Mouse (Mus musculus) hindlimb bud, embryonic 11.5 days (tissue): ENCODE data around the gene Myh6.
"Not testable (repeated sequence)": the region's sequence is repeated elsewhere in the genome, so short reads cannot be mapped to it uniquely, and the experiment has no call there.

Source experiments
- DNase-seq: peaks from one replicate; pipeline ENCODE4 v3.0.0-alpha.2; 2012; ENCODE audit warnings: low read depth, low spot score; ENCODE audit errors: extremely low spot score

Gene Myh6

DNA sequence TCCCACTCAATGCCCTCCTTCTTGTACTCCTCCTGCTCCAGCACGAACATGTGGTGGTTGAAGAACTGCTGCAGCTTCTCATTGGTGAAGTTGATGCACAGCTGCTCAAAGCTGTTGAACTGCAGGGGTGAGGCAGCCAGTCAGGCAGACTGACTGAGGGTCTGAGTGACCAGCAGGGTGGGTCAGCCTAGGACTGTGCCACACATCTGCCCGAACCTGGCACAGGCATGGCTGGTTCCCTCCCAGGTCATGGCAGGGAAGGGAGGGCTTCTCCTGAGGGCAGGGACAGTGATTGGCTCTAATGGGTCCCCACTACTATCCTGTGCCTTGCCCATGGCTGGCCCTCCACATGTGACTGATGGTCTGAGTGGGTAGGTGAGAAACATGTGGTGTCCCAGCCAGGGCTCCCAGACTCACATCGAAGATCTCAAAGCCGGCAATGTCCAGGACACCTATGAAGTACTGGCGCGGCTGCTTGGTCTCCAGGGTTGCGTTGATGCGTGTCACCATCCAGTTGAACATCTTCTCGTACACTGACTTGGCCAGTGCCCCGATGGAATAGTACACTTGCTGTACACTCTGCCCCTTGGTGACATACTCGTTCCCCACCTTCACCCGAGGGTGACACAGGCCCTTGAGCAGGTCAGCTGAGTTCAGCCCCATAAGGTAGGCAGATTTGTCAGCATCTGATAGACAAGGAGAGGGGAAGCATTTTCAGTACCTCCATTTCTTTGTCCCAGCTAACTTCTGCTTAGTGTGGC lies 6.7 kb downstream of the Myh6 start:
- not testable (repeated sequence) for DNase-seq

DNA sequence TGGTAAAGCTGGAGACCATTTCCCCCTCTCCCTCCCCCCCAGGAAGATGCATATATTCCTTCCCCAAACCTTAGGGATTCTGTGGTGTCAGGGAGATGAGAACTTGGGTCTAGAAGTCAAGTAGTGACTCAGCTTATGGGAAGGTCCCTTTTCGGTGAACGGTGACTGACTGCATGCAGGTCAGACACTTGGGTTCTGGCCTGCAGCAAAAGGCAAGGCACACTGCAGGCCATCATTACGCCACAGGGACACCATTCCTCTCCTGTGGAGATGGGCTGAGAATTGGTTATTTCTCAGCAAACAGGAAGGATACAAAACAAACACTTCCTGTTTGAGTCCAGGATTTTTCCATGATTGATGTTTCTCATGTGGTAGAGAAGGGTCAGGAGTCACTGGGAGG lies 7.5 kb downstream of the Myh6 start:
- DNase-seq = no peak

DNA sequence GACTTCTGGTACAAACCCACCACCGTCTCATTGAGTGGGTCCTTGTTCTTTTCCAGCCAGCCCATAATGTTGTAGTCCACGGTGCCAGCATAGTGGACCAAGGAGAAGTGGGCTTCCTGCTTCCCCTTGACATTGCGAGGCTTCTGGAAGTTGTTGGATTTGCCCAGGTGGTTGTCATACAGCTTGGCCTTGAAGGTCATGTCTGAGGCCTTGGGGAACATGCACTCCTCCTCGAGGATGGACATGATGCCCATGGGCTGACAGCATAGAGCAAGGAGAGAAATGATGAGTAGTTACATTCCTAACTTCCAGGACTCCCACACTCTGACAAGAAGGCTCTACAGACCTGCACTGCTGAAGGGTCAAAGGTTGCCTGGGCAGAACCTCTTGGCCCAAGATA lies 8.2 kb downstream of the Myh6 start:
- DNase-seq = no peak

DNA sequence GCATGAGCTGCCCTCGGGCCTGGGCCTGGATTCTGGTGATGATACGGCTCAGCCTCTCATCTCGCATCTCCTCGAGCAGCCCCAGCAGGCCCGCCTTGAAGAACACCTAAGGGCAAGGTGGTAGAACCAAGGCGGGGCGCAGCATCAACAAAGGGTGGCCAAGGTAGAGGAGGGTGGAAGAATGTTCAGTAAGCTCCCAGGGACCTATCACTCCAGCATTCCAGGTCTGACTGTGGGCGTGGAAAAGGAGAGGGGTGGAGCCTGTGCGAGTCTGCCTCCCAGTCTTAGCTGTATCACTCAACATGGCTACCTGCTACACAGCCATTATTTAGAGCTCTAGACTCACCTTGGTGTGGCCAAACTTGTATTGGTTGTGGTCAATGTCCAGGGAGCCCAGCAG lies 10.2 kb downstream of the Myh6 start:
- no peak for DNase-seq

DNA sequence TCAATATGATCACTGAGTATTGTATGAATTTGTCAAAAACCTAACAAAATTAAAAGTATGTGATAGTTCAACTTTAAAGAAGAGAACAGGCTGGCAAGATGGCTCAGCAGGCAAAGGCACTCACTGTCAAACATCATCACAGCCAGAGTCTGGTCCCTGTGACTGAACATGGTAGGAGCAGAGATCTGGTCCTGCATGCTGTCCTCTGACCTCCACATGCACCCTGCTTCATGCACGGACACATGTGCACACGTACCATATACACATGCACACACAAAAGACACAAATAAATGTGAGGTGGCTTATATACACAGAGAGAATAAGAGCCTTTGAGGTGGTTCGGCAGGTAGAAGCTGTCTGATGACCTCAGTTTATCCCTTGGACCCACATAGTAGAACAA lies 11.2 kb downstream of the Myh6 start:
- DNase-seq = no peak

DNA sequence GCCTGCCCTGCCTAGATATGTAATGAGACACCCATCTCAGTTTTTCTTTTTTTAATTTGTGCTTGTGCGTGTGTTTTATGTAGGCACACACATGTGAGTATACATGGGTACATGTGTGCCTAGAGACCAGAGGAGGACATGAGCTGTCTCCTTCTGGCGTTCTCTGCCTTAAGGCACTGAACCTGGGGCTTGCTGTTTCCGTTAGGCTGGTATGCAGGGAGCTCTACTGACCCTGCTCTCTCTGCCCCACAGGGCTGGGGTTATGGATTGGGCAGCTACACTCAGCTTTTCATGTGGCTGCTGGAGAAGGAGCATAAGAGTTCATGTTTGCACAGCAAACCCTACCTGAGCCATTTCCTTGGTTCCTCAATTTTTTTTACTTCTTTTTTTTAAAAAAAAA lies 12.3 kb downstream of the Myh6 start:
- DNase-seq = no peak

DNA sequence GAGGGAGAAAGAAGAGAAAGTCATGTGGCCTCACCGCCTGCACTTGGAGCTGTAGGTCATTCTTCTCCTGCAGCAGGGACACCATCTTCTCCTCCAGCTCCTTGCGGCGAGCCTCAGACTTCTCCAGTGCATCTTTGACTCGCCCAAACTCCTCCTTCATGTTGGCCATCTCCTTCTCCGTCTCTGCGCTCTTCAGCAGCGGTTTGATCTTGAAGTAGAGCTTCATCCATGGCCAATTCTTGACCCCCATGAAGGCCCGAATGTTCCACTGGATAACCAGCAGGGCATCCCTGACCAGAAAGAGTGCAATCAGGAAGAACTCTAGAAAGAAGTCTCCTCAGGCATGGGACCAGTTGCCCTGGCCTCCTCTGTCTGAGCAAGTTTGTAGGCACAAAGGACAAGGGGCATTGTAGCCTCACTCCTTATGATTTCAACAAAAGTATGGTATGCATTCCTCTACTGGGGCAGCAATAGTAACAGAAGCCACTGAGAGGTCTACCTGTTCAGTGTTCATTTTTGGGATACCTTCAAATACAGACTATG lies 13.0 kb downstream of the Myh6 start:
- DNase-seq = no peak

DNA sequence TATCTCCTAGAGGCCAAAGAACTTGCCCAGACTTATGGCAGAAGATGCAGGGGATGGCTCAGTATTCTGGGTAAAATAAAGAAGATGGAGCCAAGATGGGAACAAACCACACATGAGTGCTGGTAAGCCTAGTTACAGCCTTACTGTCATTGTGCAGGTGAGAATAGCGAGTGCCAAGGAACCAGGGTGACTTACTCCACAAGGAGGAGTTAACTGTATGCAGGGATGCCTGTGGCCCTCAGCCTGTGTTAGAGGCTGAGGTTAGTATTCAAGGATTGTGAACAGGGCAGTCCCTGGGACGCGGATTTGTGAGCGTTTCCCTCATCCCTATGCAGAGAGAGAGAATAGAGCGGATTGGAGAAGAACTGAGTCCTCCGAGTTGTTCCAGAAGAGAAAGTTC lies 15.1 kb downstream of the Myh6 start:
- DNase-seq = no peak

DNA sequence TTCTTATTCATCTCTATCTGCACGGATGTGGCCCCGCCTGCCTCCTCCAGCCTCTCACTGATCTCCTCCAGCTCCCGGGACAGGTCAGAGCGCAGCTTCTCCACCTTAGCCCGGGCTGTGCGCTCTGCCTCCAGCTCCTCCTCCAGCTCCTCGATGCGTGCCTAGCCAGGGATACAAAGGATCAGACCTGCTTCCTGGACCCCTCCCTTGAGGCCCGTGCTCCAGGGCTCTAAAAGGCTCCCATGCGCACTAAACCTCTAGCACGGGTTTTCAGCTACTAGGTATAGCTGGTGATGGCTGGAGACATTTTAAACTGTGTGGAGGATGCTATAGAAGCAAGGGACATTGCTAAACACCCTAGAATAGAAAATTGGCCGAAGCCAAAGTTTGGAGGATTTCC lies 16.2 kb downstream of the Myh6 start:
- DNase-seq = no peak

DNA sequence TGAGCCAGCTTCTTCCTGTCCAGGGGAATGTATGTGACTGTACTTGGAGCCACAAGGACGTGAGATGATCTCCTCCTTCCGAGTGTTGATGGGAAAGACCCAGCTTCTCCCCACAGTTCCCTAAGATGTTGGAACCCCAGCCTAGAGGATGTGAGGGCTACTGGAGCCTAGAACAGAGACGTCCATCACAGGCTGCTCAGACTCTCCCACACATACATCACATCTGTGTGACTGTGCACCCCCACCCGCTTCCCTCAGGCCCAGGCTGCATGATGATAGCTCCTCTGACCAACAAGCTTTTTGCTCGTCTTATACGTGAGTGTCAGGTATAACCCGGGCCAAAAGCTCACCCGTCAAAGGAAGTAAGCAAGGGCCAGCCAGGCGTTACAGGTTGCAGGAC lies 17.9 kb downstream of the Myh6 start:
- DNase-seq = no peak

DNA sequence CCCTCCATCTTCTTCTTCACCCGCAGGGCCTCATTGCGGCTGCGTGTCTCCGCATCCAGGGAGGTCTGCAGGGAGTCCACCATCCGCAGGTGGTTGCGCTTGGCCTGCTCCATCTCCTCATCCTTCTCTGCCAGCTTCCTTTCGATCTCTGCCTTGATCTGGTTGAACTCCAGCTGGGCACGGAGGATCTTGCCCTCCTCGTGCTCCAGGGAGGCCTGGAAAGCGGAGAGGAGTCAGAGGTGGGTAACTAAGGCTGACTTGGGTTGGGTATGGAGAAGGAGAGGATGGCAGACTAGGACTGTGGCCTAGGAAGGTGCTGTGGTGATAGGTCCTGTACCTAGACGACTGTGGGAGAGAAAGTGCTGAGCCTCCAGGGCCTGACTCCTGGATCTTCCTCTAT lies 19.7 kb downstream of the Myh6 start:
- DNase-seq = not testable (repeated sequence)

DNA sequence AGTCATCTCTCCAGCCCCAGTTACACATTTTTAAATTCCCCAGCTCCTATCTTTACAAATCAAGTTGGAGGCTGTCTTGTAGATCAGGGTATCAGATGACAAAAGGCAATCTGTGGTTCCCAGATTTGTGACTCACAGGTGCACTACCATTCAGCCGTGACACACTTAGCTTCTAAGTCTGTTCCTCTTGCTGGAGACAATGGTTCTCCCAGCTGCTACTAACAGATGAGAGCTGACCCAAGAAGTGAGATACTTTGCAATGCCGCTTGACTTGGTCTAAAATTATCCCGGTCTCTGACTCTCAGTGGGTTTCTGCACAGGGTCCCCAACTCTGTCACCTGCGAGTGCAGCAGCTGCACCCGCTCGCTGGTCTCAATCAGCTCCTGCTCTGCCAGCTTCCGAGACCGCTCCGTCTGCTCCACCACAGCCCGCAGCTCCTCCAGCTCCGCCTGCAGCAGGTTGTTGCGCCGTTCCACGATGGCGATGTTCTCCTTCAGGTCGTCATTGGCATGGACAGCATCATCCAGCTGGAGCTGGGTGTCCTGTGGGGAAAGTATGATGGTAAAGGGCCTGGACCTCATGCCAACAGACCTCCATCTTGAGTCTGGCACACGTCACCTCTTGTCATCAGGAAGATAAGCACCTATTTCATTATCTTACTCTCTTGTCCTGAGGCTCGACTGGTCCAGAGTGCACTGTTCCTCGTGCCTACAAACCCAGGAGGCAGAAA lies 20.6 kb downstream of the Myh6 start:
- DNase-seq = no peak

DNA sequence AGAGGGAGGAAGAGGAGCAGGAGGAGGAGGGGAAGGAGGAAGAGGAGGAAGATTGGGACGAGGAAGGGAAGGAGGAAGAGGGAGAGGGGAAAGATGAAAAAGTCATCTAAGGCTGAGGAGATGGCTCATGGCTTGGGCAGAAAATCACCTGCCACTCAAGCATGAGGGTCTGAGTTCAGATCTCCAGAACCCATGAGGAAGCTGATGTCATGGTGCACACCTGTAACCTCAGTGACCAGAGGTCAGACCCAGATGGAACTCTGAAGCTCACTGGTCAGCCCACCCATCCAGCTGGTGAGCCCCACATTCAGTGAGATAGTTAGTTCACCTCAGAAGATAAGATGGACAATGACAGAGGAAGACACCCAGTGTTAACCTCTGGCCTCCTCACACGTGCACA lies 21.8 kb downstream of the Myh6 start:
- no peak for DNase-seq

DNA sequence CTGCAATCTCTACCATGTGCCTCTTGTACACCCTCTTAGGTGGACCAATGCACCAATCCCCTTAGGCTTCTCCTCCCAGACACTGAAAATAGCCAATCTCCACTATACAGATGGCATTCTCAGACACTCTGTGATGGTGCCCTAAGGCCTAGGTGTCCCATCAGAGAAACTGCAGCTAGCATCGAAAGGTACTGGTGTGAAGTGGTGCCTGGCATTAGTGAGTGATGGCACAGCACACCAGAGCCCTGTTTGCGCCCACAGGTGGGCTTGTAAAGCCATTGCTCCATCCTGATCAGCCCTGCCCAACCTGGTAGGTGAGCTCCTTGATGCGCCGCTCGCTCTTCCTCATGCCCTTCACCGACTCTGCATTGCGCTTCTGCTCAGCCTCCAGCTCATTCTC lies 22.8 kb downstream of the Myh6 start:
- no peak for DNase-seq

DNA sequence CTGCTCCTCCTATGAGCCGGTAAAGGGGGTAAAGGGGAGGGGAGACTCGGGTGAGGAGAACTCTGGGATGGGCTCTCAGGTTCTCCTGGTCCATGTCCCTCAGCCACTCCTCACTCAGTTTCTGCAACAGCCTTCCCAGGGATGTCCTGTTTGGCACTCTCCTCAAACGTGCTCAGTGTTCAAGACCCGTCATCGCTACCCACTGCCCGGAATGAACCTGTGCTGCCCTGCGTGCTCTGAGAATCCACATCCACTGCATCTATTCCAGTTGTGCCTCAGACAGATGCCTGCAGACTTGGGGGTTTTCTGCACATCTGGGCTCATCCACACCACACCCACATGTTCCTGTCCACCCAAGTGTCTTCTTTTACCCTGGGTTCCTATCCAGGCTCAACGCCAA lies 24.2 kb downstream of the Myh6 start:
- DNase-seq = no peak

DNA sequence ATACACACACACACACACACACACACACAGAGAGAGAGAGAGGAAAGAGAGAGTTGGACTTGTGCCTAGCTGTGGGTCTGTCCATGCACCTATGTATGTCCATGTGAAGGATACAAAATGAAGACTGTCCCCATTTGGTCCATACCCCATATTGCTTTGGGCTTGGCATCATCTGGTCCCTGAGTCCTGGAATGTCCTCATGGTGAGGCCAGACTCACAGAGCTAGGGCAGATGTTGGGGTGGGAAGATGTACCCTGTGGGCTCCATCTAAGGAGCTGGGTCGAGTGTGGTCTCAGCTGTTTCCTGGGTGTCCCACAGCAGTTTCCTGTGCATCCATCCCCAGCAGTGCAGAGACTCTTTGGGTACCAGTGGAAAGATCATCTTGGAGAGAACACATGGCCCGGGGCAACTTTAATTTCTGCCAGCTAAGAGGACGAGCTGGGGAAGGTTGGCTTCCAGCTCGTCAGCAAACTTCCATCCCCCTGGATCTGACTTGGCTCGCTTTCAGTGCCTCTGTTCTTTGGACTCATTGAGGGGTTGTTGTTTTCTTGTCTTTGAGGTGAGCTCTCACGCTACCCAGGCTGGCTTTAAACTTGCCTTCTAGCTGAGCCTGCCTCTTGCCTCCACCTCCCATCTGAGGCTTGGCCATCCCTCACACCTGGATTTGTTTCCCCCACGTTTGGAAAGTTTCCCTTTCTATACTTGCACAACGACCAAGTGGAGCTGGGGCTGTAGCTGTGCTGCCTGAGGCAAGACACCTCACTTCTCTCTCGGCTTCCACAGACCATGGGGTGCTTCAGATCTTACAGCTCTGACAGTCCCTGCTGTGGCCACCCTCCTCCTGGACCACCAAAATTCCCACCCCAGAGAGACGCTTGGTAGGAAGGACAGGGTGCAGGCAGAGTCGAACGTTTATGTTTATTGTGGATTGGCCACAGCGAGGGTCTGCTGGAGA lies 25.4 kb downstream of the Myh6 start:
- no peak for DNase-seq

DNA sequence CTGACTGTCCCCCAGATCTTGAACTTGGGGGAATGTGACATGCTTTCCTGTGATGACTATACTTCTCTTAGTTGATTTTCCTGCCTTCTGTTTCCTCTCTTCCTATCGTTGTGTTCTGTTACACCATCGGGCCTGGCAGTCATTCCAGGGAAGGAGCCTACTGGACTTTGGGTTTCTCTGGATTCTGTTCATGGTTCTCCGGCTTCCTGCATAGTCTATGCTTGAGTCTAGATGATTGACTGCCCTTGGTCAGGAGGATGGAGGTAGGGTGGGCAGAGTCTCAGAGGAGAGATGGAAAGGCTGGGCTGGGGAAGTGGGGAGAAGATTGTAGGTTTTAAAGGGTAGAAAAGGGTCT lies 26.6 kb downstream of the Myh6 start:
- DNase-seq = no peak

DNA sequence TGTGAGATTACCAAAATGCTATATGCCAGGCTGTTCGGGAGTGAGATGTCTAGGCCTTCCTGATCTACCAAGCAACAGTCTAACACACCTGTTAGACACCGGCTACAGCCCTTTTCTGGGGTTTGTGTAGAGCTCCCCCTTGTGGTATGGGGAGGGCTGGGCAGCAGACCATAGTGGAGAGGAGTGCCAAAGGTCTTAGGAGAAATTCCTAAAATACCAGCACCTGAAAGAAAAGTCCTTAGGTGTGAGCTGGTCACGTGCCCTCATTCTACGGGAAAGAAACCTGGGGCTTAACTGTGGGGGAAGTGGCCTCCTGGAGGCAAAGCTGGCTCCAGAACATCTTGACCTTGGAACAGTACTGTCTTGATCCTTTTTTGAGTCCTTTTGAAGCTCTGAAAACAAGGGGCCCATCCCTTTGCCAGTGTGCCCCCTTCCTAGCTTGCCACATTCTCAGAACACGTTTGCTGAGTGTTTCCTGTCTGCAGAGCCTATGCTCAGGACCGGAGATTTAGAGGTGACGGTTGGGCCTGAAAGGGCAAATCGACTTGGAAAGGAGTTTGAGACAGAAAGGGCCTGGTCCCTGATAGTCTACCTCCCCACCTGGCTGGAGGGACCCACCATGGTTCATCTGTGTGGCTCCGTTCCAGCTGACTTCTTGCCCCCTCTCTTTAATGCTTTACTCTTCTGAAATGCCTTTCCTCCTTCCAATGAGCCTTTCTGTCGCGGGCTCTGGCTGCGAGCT lies 27.1 kb downstream of the Myh6 start:
- DNase-seq = no peak

DNA sequence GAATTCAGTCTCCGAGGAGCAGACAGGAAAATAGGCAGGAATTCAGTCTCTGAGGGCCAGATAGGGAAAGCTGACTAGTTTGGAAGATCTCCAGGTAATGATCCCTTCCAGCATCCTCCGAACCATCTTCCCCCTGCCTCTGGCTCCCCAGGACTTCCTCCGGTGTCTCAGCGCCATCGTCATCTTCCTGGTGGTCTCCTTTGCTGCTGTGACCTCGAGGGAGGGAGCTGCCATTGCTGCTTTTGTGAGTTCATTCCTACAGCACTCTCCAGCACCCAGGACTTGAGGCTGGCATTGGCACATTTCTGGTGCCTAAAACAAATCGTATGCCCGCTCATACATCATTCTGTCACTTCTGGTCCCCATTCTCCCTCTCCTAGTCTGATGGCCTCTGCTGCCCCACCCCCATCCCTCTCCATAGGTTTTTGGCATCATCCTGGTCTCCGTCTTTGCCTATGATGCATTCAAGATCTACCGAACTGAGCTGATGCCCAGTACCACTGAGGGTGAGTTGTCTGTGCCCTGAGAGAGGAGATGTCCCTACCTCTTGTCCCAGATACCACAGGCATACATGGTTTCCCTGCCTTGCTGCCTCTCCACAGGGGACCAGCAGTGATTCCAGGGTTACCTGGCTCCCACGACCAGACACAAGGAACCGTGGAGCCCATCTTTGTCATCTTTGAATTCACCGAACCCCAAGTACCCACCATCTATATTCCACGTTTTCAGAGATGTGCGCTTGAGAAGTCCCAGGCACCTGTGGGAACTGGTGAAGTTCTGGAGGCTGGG lies 28.1 kb downstream of the Myh6 start:
- no peak for DNase-seq
